Mouse (Mus musculus): ENCODE results near the gene Pip4k2a.

The Pip4k2a gene

DNA sequence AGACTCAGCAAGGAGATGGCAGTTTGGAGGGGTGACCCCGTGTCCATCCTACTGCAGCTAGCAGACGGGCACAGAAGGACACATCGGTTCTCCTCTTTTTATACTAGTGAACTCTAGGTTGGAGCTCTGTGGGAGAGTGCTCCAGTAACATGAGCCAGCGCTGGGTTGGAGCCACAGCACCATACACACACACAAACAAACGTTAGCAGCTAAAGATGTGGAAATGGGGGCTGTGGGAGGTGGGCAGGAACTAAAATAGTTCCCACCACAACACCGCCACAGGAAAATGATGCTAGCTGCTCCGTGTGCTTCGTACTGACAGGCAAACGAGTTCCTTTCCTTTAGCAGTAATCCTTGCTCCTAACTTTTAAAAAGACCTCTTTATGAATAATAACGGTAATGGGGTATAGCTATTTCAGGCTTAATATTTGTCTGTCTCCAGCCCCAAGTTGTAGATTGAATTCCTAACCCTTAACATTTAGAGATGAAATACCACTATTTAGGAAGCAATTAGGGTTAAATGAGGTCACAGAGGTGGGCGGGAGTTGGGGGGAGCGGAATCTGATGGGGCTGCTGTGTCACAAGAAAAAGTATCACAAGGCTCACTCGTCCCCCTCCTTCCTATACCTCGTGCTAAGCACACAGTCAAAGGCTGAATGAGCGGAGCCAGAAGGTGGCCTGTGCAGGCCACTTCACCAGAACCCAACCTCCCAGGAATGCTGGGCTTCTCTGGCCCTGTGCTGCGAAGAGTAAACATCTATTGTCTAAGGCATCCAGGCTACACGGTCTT is 73.9 kb downstream of the Pip4k2a start:
- no peak for DNase-seq (ENCODE audit: low spot score in 2 of 2)

DNA sequence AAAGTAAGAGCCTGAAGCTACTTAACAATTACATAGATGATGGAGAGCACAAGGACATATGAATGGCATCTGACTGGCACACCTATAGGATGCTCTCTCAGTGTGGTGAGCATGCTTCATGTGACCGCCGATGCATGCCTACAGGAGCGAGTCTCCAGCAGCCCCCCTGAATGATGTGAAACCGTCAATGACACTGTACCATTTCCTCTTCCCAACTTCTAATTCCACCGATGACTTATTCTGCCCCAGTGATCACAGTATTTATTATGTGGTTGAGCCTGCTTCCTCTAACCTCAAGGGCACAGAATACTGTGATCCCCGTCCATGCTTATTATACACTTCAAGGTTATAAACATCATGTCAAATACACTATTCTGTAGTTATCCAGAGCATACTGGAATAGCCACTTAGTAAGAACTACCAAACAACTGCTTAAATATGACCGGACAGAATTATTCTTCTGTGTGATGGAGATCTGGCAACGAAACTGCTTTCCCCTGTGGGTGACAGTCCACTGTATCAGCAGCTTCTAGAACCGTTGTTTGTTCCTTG is 74.8 kb downstream of the Pip4k2a start:
- DNase-seq (ENCODE audit: low spot score in 2 of 2), result no peak

DNA sequence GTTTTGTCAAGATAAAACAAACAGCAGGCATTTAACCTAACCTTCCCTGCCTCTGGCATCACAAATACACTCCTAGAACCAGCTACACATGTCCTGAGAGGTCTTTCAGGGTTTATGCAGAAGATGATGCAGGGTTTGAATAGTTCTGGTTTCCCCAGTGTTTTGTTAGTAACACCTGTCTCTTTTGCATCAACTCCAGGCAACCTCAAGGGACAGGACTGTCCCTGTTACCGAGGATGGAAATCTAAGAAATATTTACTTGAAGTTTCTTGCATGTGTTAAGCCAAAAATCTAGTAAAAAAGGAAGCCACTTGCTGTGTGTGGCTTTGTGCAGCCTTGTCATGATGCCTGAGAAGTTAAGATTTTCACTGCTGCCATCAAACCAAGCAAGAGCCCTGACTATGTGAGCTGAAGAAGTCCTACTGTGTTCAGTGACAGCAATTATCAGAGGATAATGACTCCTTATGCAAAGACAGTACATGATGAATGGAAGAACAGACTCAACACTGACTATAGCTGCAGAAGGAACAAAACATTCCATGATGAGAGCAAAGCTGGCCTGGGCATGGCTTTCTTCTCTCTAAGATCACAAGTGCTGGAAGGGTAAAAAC is 76.3 kb downstream of the Pip4k2a start:
- DNase-seq (ENCODE audit: low spot score in 2 of 2), result no peak

DNA sequence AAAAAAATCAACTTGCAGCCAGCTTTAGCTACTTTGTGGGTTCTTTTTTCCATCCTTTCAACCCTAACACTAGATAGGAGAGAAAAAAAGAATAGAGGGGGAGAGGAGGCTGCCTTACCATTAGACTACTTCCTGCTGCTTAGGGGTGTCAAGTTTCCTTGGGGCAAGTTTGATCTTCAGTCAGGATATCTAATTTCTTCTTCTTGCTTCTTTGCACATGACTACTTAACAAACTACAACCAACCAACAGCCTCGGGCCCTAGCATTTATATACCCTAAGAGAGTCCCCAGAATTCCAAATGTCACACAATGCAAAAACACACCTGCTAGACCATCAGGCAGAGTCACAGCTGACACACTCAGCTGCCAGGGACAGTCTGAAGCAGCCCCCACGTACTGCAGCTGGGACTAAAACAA is 77.5 kb downstream of the Pip4k2a start:
- no peak for DNase-seq (ENCODE audit: low spot score in 2 of 2)

DNA sequence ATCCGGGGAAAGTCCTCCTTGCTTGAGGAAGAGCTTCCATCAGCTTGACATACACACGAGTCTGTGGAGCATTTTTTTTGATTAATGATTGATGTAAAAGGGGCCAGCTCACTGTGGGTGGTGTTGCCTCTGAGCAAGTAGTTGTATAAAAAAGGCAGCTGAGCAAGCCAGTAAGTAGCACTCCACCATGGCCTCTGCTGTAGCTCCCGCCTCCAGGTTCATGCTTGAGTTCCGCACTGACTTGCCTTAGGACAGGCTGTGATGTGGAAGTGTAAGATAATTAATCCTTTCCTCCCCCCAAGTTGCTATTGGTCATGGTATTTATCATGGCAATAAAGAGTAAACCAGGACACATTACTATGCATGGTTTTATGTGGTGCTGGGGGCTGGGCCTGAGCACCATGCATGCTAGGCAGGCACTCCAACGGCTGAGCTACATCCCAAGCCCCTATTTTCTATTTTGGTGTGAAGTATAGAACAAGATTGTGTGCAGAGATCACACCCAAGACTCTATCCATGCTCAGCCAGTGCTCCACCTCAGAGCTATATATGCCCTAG is 78.0 kb downstream of the Pip4k2a start:
- DNase-seq (ENCODE audit: low spot score in 2 of 2), result no peak

DNA sequence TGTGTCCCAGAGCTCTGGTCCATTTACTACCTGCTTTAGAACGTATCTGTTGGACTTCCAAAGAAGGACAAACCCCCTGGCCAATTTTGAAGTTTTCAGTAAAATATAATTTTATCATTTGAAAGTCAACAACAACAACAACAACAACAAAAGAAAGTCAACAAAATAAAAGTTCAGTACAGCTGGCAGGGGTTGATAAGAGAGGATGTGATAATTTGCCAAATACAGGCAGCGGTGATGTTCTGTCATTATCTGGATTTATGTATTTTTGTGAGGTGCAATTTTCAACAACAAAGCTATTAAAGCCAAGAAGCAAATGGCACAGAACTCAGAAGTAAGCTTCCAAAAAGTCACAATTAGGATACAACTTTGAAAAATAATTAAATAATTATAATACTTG is 80.1 kb downstream of the Pip4k2a start:
- DNase-seq (ENCODE audit: low spot score in 2 of 2), result no peak

DNA sequence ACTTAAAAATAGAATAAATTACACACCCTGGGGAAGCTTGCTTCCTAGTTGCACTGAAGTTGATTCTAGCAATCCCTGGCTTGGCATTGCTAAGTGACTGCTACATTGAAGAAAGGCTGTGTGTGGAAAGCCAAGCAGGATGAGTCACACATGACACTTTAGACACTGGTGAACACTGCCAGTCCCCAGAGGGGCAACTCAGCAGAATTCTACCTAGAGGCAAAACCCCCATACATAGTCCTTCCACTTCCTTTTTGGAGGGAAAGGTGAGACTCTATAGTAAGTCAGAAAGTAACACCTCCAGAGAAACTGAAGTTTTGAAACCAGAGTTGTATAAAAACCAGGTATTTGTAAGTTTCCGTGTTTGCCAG is 80.6 kb downstream of the Pip4k2a start:
- DNase-seq (ENCODE audit: low spot score in 2 of 2), result no peak

DNA sequence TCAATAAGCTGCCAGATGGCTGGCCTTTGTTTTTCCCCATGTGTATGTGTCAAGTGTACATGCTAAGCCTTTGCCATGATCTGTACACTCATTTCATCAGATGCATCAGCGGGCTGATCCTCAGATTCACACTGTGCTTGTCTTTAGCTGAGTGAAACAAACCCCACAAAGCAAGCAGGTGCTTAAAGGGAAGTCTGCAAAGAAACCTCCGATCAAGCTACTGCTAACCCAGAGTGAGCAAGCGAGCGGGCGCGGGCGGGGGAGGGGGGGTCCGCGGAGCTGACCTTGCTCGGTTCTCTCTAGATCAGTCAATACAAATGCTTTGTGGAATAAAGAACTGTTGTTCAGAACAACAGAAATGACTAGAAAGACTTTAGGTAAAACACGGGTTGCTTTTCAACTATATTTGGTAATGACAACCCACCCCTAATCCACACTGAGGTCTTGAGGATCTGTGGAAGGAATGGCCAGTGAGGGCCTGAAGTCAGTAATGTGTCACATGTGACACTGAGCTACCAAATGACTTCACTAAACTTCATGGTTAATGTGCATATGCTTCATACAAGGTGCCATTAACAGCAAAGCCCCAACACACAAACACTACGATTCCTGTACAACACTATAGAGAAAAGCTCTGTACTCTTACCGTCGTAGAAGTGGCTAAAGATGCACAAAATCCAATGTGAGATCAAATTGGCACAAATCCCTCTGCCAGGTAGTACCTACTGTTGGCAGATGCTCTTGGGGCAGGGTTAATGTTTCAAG is 81.1 kb downstream of the Pip4k2a start:
- no peak for DNase-seq (ENCODE audit: low spot score in 2 of 2)

DNA sequence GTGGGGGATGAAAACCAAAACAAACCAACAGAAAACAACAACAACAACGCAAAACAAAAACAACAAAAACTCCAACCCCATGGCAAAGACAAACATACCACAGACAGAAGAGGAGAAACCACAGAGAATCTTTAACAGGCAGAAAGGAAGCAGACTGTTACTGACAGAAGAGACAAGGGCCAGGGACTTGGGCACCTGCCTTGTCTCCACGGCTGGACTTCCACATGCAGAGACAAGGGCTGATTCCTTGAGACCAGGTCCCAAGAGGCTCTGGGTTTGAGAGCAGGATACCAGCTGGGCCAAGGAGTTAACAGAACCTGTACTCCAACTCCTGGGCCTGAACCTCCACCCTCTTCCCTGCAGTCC is 81.9 kb downstream of the Pip4k2a start:
- no peak for DNase-seq (ENCODE audit: low spot score in 2 of 2)

DNA sequence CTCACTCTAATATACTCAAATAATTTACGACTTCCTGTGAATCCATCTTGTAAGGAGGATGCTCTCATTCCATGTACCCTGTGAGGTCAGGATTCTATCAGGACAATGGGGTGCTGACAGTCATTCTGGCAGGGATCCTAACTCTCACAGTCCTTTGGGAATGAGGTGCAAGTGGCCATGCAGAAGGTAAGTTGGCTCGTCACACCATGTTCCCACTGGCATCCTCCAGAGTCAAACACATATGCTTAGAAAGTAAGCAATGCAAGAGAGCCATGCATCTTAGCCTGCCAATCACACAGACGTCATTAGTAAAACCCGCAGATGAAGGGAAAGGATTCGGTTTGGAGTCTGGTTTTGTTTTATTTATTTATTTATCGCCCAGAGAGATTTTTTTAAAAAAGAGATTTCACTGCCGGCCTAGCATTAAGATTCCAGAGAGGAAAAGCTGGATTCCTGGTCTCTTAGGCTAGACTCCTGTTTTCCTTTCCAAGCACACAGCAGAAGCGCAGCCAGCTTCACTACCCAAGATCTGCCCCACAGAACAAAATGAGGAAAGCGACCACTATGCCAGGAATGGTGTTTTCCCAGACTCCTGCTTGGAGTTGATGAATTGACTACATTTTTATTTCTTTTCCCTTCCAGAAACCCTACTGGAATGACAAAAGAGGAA is 82.4 kb downstream of the Pip4k2a start:
- no peak for DNase-seq (ENCODE audit: low spot score in 2 of 2)

DNA sequence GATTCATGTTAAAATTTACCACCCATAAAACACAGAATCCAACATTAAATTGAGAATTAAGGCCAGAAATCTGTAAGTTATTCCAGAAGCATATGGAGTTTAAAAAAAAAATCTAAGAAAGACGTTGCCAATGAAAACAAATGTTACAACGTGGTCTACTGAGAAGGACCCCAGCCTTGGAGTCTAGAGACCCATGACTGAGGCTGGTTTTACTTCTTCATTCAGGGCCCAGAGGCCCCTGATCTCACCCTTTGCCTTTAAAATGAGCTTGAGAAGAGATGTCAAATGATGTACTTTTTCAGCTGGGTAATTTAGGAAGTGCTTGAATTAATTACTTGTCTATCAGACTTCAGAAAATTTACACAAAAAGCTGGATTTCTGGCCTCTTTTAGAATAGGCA is 83.2 kb downstream of the Pip4k2a start:
- no peak for DNase-seq (ENCODE audit: low spot score in 2 of 2)

DNA sequence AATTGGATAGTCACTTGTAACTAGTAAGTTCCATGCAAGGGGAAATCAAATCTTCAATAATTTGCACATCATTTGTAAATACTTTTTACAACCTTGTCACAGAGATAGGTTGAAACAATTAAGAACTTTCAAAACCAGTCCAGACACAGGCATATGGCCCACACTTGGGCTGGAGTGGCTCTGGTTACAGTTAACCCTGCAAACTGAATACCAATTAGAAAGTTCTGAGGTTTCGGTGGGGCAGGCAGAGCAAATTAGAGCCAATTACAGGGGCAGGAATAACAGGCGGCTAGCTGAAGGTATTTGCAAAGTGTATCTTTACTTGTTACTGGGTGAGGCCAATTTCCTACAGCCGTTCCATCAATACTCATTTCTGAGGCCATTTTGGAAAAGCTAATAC is 84.3 kb downstream of the Pip4k2a start:
- DNase-seq (ENCODE audit: low spot score in 2 of 2), result no peak

DNA sequence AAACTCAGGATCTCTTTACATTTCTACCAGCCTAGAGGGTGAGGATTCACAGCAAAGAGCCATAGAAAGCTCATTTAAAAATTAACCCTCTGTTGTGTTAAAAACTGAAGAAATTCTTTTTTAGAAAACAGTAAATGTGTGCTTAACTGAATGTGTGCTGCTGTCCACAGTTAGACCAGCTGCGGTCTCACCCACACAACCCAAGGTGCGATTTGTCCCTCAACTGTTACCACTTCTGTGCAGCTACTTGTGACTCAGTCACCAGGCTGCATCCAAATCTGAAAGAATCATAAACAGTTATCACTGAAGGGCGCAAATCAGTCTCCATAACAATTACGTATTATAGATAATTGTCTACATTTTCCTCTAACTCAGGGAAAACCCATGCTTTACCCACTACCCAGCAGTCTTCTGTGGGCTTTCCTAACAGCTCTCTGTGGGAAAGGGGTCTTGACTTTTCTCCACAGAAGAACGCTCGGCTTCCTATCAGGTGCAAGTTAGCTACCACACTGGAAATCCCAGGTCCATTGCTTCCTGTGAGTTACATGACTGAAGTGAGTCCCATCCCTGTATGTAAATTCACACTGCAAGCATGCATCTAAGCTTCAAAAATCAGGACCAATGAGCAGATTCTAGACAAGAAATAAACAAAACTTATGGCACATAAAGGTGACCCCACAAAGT is 86.5 kb downstream of the Pip4k2a start:
- no peak for DNase-seq (ENCODE audit: low spot score in 2 of 2)

DNA sequence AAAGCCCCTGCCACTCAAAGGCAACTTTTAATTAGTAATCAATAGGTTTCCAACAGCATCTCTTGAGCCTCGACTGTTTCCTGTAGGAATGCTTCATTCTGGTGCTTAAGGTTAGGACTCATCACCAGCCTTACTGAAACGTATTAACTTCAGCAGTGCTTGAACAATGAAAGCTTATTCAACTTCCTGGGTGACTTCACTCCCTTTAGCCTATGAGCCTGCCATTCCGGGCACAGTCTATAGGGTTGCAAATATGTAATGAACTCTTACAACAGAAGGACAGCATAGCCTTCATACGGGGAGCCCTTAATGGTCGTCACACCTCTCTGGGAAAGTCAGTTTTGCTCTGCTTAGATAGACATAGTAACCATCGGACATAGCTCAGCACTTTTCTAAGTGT is 87.7 kb downstream of the Pip4k2a start:
- no peak for DNase-seq (ENCODE audit: low spot score in 2 of 2)

DNA sequence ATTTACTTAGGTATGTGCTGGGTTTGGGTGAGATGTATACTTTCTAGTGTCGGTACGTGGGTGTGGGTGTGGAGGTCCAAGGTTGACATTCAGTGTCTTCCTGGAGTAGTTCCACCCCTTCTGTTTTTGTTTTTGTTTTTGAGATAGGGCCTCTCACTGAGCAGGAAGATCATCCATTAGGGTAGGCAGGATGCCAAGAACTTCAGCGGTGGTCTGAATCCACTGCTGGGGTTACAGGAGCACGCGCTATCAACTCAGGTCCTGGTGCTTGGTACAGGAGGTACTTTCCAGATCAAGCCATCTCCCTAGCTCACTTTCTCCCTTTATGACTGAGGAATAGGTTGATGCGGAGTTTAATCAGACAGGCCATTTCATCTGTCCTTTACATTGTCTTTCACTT is 88.2 kb downstream of the Pip4k2a start:
- no peak for DNase-seq (ENCODE audit: low spot score in 2 of 2)

DNA sequence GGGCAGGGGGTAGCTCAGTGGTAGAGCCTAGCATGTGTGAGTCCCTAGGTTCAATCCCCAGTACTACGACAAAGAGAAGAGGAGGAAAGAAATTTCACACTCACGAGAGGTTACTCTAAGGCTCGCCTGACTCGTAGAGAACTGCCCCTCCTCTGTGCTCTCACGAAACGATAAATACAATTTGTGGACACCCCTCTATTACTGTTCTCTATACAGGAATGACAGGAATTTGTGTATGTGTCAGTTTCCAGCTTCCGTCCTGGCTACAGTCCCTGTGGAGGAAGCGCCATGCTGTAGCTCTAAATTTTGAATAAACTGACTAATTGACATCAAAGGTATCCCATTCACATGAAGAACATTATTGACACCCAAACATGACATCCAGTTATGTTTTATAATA is 90.7 kb downstream of the Pip4k2a start:
- no peak for DNase-seq (ENCODE audit: low spot score in 2 of 2)

DNA sequence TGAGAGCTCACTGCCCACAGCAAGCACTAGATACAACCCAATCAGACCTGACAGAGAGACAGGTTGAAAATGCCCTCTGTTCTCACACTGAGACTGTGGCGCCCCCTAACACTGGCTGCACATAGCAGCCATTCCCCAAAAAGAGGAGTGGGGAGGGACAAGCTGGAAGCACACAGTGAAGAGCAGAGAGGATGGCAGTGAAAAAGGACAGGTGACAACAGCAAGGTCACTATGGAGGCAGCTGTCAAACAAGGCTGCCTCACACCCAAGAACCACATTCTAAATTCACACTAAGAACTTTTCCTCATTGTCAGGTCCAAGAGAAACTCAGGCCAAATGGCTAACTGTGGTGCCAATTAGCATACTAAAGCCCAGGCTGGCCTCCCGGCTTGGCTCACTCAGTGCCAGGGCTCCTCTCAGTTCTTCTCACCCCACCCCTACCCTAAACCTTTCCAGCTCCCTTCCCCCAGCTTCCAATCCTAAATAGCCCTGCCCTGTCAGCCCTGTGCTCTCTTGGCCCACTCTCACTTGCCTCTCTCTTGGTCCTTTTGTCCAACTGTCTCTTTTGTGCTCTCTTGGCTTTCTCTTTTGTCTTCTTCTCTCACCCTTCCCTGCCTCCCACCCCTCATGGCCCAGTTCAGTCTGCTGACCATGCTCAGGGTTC is 91.4 kb downstream of the Pip4k2a start:
- no peak for DNase-seq (ENCODE audit: low spot score in 2 of 2)

DNA sequence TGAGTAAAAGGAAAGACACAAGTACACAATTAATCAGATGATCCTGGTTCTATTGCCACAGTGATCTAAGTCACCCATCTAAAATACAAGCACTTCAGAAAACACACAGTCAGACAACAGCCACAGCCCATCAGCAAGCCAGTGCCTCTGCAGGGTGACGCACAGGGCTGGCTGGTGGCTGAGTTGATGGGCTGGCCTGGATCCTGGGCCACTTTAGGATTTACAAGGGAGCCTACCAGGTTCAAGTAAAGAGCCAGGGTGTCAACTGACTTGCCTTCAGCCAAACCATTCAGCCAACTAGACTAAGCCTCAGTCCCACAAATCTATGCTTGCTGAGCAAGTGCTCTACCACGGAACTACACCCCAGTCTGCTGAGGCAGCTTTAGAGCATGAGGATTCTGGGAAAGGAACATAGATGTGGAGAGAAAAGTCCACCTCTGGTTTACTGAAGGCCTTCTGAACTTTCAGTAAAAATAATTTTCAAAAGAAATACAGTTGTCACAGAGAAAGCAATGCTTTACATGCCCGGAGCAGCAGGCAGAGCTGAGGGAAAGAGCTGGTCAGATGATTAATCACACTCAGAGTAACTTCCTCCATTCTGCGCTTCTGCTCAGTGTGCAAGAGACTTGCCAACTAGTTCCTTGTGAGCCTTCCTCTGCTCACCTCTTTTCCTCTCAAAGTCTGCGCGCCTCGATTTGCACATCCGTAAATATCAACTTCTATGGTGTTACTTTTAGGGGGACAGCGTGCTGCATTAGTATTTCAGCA is 94.4 kb downstream of the Pip4k2a start:
- no peak for DNase-seq (ENCODE audit: low spot score in 2 of 2)

DNA sequence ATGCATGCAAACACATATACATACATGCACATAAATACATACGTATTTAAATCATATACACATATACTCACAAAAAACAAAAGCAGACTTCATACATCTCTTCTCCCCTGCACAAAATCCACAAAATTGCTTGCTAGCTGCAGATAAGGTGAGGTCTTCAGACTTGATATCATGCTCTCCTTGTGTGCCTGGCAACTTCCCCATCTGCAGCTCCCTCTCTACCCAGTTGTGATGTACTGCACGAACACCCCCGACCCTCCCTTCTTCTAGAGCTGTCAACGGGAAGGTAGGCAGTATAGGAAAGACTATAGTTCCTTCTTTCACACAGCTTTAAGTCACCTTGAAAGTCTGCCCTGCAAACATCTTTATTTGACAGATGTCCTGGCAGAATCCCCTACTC is 96.8 kb downstream of the Pip4k2a start:
- DNase-seq (ENCODE audit: low spot score in 2 of 2), result no peak

DNA sequence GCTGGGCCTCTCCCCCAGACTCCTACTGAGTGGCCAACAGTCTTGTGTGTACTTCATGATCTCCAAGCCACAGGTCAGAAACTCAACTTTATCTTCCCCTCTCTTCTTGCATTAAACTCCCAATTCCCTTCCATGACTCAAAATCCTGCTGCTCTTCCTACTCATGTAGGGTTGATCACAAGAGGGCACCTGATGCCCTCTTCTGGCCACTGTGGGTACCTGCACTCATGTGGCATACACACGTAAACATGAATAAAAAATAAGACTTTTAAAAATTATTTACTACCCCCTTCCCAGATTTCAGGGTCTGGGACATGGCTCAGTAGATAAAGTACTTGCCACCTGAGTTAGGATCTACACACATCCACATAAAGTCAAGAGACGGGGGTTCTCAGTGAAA is 97.3 kb downstream of the Pip4k2a start:
- DNase-seq (ENCODE audit: low spot score in 2 of 2), result no peak

Measured in urinary bladder, postnatal 4 days (tissue).